Mouse (Mus musculus) liver, embryonic 15.5 days (tissue): Measurements from ENCODE around the gene Gm49384. TPM values are rescaled to one million over a fixed set of nuclear protein-coding genes. Genes with fewer than 3 reads are reported as not detected.

Source experiments
- ATAC-seq: fragments of 200-750 bp; cut with Nextera tagmentation; 2 replicates; pipeline ENCODE4 v1.8.0; 2017; ENCODE audit warnings: moderate number of reproducible peaks, mild to moderate bottlenecking, moderate library complexity; ENCODE audit not compliant: insufficient read depth
- H3K27ac ChIP-seq: fragments of 300-500 bp; sonication (generic); replicated peaks from 2 replicates; pipeline ENCODE4 v1.5.1; 2015; ENCODE audit warnings: mild to moderate bottlenecking, inconsistent platforms
- H3K27me3 ChIP-seq: fragments of 300-500 bp; sonication (generic); 2 replicates; pipeline ENCODE4 v1.6.1; 2015; ENCODE audit warnings: mild to moderate bottlenecking, inconsistent platforms
- H3K36me3 ChIP-seq: fragments of 300-500 bp; sonication (generic); replicated peaks from 2 replicates; pipeline ENCODE4 v1.6.1; 2015; ENCODE audit warnings: moderate library complexity, mild to moderate bottlenecking, inconsistent platforms
- H3K4me1 ChIP-seq: fragments of 300-500 bp; sonication (generic); replicated peaks from 2 replicates; pipeline ENCODE4 v1.6.1; 2015; ENCODE audit warnings: inconsistent platforms
- H3K4me2 ChIP-seq: fragments of 300-500 bp; sonication (generic); 2 replicates; pipeline ENCODE4 v1.6.1; 2015; ENCODE audit warnings: moderate library complexity, mild to moderate bottlenecking, inconsistent platforms
- H3K4me3 ChIP-seq: fragments of 300-500 bp; sonication (generic); replicated peaks from 2 replicates; pipeline ENCODE4 v1.5.1; 2015; ENCODE audit warnings: mild to moderate bottlenecking, inconsistent platforms
- H3K9ac ChIP-seq: fragments of 300-500 bp; sonication (generic); 2 replicates; pipeline ENCODE4 v1.6.1; 2015; ENCODE audit warnings: moderate library complexity, mild to moderate bottlenecking, inconsistent platforms
- H3K9me3 ChIP-seq: fragments of 300-500 bp; sonication (generic); replicated peaks from 2 replicates; pipeline ENCODE4 v1.6.1; 2016; ENCODE audit warnings: inconsistent platforms
- WGBS: fragments of 180-500 bp; shearing (Covaris S2); methylation state at CpG from one replicate; pipeline ENCODE4 v1.1.7; 2015; ENCODE audit warnings: mixed read lengths; ENCODE audit not compliant: insufficient replicate concordance; 5-methylcytosine and 5-hydroxymethylcytosine counted together
- microRNA-seq: library from miRNA; unstranded; fragments of <30 nt; microRNA quantifications from one replicate; pipeline ENCODE4, GENCODE M21; 2016
- polyA plus RNA-seq: library from polyadenylated mRNA; unstranded; fragments of >200 nt; fragmentation: Nextera tagmentation; extraction: Ambion mirVana; gene quantifications from 2 replicates; pipeline ENCODE4 v1.2.1, GENCODE M21; 2015

Gene Gm49384
- polyA plus RNA-seq, 1 experiment from 2014 or later: 17.5 TPM

GRCm38 (mm10) chr12:69147166-69147735 is 56.8 kb downstream of the Gm49384 start:
- no peak for ATAC-seq
- Histone ChIP-seq H3K27me3 (no peaks in the 10 kb centered on the region), H3K4me2 (no peak overlapping the region), H3K36me3 (no peaks in the 10 kb centered on the region), H3K9ac (no peak overlapping the region), H3K4me3 (no peak overlapping the region), H3K9me3 (no peaks in the 10 kb centered on the region), H3K27ac (no peak overlapping the region), H3K4me1 (no peaks in the 10 kb centered on the region)
- 67% methylated on average over 5 of the region's 5 CpGs for WGBS

GRCm38 (mm10) chr12:69143460-69143859 is 60.6 kb downstream of the Gm49384 start:
- Histone ChIP-seq H3K4me2 (no peak overlapping the region), H3K27ac (no peak overlapping the region), H3K9me3 (no peaks in the 10 kb centered on the region), H3K36me3 (no peaks in the 10 kb centered on the region), H3K4me1 (no peaks in the 10 kb centered on the region), H3K27me3 (no peaks in the 10 kb centered on the region), H3K9ac (no peak overlapping the region), H3K4me3 (no peak overlapping the region)
- ATAC-seq: no peak
- WGBS: 59% methylated on average over 6 of the region's 6 CpGs

- WGBS: 74% methylated on average over 7 of the region's 7 CpGs
- no peak overlapping the region for H3K27ac ChIP-seq
- no peaks in the 10 kb centered on the region for H3K4me1 ChIP-seq
- H3K4me3 ChIP-seq: no peak overlapping the region
- no peaks in the 10 kb centered on the region for H3K27me3 ChIP-seq
- H3K4me2 ChIP-seq: no peak overlapping the region
- no peak overlapping the region for H3K9ac ChIP-seq
- H3K36me3 ChIP-seq: no peaks in the 10 kb centered on the region
- ATAC-seq: no peak
- H3K9me3 ChIP-seq: no peaks in the 10 kb centered on the region
Measured at GRCm38 (mm10) chr12:69139841-69140240, 64.2 kb downstream of the Gm49384 start.

Small RNA genes lying within 50 kb of the gene (microRNA-seq; reads per million reads assigned to microRNA genes)
- not detected for gene Gm47287
- not detected for gene Gm47295

Other genes with a start within 250 kb of the Gm49384 start
- 821 and 1,046 TPM in 2 replicates for gene Rps29, start 45.1 kb downstream of the Gm49384 start, polyA plus RNA-seq
- 16.6 and 17.6 TPM in 2 replicates for gene Lrr1, start 35.5 kb downstream of the Gm49384 start, polyA plus RNA-seq
- 349 and 436 TPM in 2 replicates for gene Rpl36al, start 20.2 kb downstream of the Gm49384 start, polyA plus RNA-seq
- gene Mgat2, start 20.1 kb downstream of the Gm49384 start, polyA plus RNA-seq: 25.8 and 26.7 TPM in 2 replicates
- 17.9 and 18.8 TPM in 2 replicates for gene Gm49383, start 7.2 kb downstream of the Gm49384 start, polyA plus RNA-seq
- 5.0 and 5.3 TPM in 2 replicates for gene Dnaaf2, start 5.8 kb downstream of the Gm49384 start, polyA plus RNA-seq
- 20.3 and 21.4 TPM in 2 replicates for gene Pole2, start 23.9 kb upstream of the Gm49384 start, polyA plus RNA-seq
- 1.9 and 2.1 TPM in 2 replicates for gene Klhdc1, start 36.9 kb upstream of the Gm49384 start, polyA plus RNA-seq
- gene Klhdc2, start 92.4 kb upstream of the Gm49384 start, polyA plus RNA-seq: 82.8 and 83.0 TPM in 2 replicates
- gene Nemf, start 152.9 kb upstream of the Gm49384 start, polyA plus RNA-seq: 33.1 and 35.3 TPM in 2 replicates
- gene Arf6, start 167.9 kb upstream of the Gm49384 start, polyA plus RNA-seq: 33.0 and 33.3 TPM in 2 replicates
- 0.56 and 1.2 TPM in 2 replicates for gene Gm9887, start 168.2 kb upstream of the Gm49384 start, polyA plus RNA-seq